Mouse (Mus musculus): ENCODE results near the gene Maml2.
"Not testable (repeated sequence)": the region's sequence is repeated elsewhere in the genome, so short reads cannot be mapped to it uniquely, and the experiment has no call there.

The Maml2 gene

GRCm38 (mm10) chr9:13715891-13716290 lies 418.1 kb downstream of the Maml2 start:
- DNase-seq (ENCODE audit: low spot score in 2 of 2) = not testable (repeated sequence)

DNA sequence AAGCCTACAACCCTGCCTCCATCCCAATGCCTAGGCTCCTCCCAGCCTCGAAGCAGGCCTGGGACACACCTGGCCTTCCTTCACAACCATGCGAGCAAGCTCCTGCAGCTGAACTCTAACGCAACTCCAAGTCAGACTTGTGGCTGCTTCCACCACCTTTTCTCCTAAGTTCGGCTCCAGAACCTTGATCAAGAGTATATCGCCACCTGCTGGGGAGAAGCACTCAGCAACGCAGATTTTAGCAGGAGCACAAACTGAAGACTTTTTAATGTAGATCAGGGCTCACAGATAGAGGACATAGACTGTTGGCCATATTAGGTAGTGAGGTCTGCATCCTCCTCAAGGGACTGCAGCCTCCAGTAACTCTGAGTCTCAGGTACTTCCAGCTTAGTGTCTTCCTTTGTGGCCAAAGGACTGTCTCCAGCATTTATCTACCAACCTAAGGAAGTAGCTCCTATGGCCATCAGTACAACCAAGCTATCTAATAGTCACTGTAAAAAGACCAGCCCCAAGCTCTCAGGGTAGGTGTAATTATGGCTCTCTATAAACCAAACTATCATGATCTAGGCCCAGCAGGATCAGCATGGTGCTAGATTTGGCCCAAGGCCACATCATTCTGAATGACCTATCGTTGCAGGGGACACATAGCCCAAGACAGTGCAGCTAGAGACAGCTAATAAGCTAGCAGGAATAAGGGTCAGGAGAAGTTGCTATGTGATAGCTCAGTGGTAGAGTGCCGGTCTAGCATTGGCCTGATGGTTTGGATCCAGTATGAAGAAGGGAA lies 418.8 kb downstream of the Maml2 start:
- DNase-seq (ENCODE audit: low spot score in 2 of 2) = peak; percentile 82 to 89

- DNase-seq (ENCODE audit: low spot score in 2 of 2) = no peak
These were observed 450.6 kb downstream of the Maml2 start, which contains the start of gene Mtmr2 for GRCm38 (mm10) chr9:13748404-13748797. Mtmr2 (plus strand) TSS chr9:13748410.

DNA sequence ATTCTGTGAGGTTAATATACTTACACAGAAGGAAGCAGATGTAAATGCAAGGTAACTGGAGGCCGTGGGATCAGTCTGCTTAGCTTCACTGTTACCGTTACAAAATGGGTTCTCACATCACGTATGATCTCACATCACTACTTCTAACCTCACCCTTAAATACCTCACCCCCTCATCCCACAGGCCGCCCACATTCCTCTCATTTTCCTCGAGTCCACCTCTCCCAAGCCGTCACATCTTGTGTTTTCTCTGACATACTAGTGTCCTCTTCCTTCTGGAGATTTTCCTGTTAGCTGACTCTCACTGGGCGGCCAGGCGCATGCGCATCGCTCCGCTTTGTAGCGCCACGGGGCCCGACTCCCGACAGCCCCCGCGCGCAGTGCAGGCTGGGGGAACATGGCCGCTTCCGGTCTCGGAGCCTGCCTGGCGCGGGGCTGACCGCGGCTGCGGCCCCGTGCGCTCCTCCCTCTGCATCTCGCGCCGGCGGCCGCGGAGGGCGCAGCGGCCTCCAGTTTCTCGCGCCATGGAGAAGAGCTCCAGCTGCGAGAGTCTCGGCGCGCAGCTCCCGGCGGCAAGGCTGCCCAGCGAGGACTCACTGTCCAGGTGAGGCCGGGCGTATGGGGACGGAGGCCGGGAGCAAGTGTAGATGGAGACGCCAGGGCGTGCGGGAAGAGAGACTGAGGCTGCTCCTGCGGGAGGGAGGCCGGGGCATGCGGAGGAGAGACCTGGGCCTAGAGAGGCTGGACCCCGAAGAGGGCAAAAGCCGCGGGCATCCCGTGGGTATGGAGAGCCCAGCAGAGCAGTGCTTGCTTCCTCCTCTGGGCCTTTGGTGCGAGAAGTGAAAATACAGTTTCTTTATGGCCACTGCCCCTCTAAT lies 451.3 kb downstream of the Maml2 start:
- peak; percentile 96 to 97 for DNase-seq (ENCODE audit: low spot score in 2 of 2)

GRCm38 (mm10) chr9:13749675-13749998 lies 451.9 kb downstream of the Maml2 start:
- DNase-seq (ENCODE audit: low spot score in 2 of 2) = no peak

GRCm38 (mm10) chr9:13752543-13752942 lies 454.8 kb downstream of the Maml2 start:
- no peak for DNase-seq (ENCODE audit: low spot score in 2 of 2)

All from right cerebral cortex, postnatal 10 days (tissue).